Mouse (Mus musculus) adrenal gland, postnatal 14 days (tissue): Measurements from ENCODE around the gene Dynlt1b. TPM values are rescaled to one million over a fixed set of nuclear protein-coding genes. Genes with fewer than 3 reads are reported as not detected.
"Not testable (repeated sequence)": the region's sequence is repeated elsewhere in the genome, so short reads cannot be mapped to it uniquely, and the experiment has no call there.

Experiments used
- DNase-seq: peaks from one replicate; pipeline ENCODE4 v3.0.0; 2021; ENCODE audit warnings: mixed read lengths
- total RNA-seq: library from RNA; stranded (reverse); gene quantifications from 2 replicates; pipeline ENCODE4 v1.2.3, GENCODE M21; 2021

Gene Dynlt1b
- total RNA-seq, 1 experiment from 2014 or later = 109 TPM

GRCm38 (mm10) chr17:6422805-6423204 is 7.1 kb upstream of the Dynlt1b start:
- not testable (repeated sequence) for DNase-seq

- peak; percentile 33 for DNase-seq
Measured at GRCm38 (mm10) chr17:6424294-6424980, 5.5 kb upstream of the Dynlt1b start.

GRCm38 (mm10) chr17:6425325-6425724 is 4.6 kb upstream of the Dynlt1b start:
- DNase-seq = not testable (repeated sequence)

GRCm38 (mm10) chr17:6426869-6427268 is 3.0 kb upstream of the Dynlt1b start:
- not testable (repeated sequence) for DNase-seq

GRCm38 (mm10) chr17:6428926-6429325 is 986 bp upstream of the Dynlt1b start:
- DNase-seq = peak; percentile 13

GRCm38 (mm10) chr17:6430410-6431001 is 594 bp downstream of the Dynlt1b start:
- DNase-seq = not testable (repeated sequence)

- DNase-seq = peak; percentile 15
Measured at GRCm38 (mm10) chr17:6432456-6432855, 2.5 kb downstream of the Dynlt1b start.

- DNase-seq = not testable (repeated sequence)
Measured at GRCm38 (mm10) chr17:6433691-6434090, 3.8 kb downstream of the Dynlt1b start.

GRCm38 (mm10) chr17:6438080-6438479 is 8.2 kb downstream of the Dynlt1b start:
- not testable (repeated sequence) for DNase-seq

GRCm38 (mm10) chr17:6439913-6440312 is 10.0 kb downstream of the Dynlt1b start:
- not testable (repeated sequence) for DNase-seq

- not testable (repeated sequence) for DNase-seq
Measured at GRCm38 (mm10) chr17:6440493-6441077, 10.7 kb downstream of the Dynlt1b start.

- not testable (repeated sequence) for DNase-seq
Measured at GRCm38 (mm10) chr17:6441254-6441653, 11.3 kb downstream of the Dynlt1b start.

GRCm38 (mm10) chr17:6442513-6442912 is 12.6 kb downstream of the Dynlt1b start:
- DNase-seq = not testable (repeated sequence)

- not testable (repeated sequence) for DNase-seq
Measured at GRCm38 (mm10) chr17:6445794-6446587, 16.1 kb downstream of the Dynlt1b start.

GRCm38 (mm10) chr17:6448293-6448692 is 18.4 kb downstream of the Dynlt1b start:
- DNase-seq = not testable (repeated sequence)

- DNase-seq = not testable (repeated sequence)
Measured at GRCm38 (mm10) chr17:6449166-6449565, 19.3 kb downstream of the Dynlt1b start.

GRCm38 (mm10) chr17:6451205-6451604 is 21.3 kb downstream of the Dynlt1b start:
- not testable (repeated sequence) for DNase-seq

- peak; percentile 12 for DNase-seq
Measured at GRCm38 (mm10) chr17:6452689-6453088, 22.8 kb downstream of the Dynlt1b start.

- not testable (repeated sequence) for DNase-seq
Measured at GRCm38 (mm10) chr17:6454703-6455102, 24.8 kb downstream of the Dynlt1b start.

- not testable (repeated sequence) for DNase-seq
Measured at GRCm38 (mm10) chr17:6455883-6456282, 26.0 kb downstream of the Dynlt1b start.

- DNase-seq = not testable (repeated sequence)
Measured at GRCm38 (mm10) chr17:6456614-6457402, 26.9 kb downstream of the Dynlt1b start.
